Mouse (Mus musculus) olfactory bulb, adult 2 months (tissue): ENCODE results near the gene Utp20. TPM values are rescaled to one million over a fixed set of nuclear protein-coding genes. Genes with fewer than 3 reads are reported as not detected.
"Not testable (repeated sequence)": the region's sequence is repeated elsewhere in the genome, so short reads cannot be mapped to it uniquely, and the experiment has no call there.

Experiments used
- H3K27ac ChIP-seq: fragments of 200-500 bp; 2 replicates; pipeline ENCODE4 v1.5.1; 2012; ENCODE audit warnings: low read depth, low read length; ENCODE audit not compliant: insufficient read depth
- H3K4me1 ChIP-seq: fragments of 200-500 bp; 2 replicates; pipeline ENCODE4 v1.6.1; 2012; ENCODE audit warnings: low read length; ENCODE audit not compliant: control insufficient read depth, insufficient read depth
- H3K4me3 ChIP-seq: fragments of 200-500 bp; 2 replicates; pipeline ENCODE4 v1.5.1; 2012; ENCODE audit warnings: mild to moderate bottlenecking, low read depth, low read length, moderate library complexity; ENCODE audit not compliant: insufficient read depth
- CTCF ChIP-seq: fragments of 200-500 bp; IDR thresholded peaks from 2 replicates; pipeline ENCODE4 v1.5.1; 2012; ENCODE audit warnings: low read depth, mild to moderate bottlenecking, low read length, moderate library complexity; ENCODE audit not compliant: insufficient read depth
- POLR2A ChIP-seq: fragments of 200-500 bp; IDR thresholded peaks from 2 replicates; pipeline ENCODE4 v1.6.1; 2012; ENCODE audit warnings: mild to moderate bottlenecking, low read depth, low read length, moderate library complexity; ENCODE audit not compliant: insufficient read depth
- WGBS: fragments of 180-500 bp; shearing (Covaris S2); methylation state at CpG from one replicate; pipeline ENCODE4 v1.1.7; 2018; 5-methylcytosine and 5-hydroxymethylcytosine counted together
- polyA plus RNA-seq: library from polyadenylated mRNA; stranded (reverse); fragments of >200 nt; gene quantifications from 2 replicates; pipeline ENCODE4 v1.2.4, GENCODE M21; 2012; ENCODE audit warnings: low replicate concordance; ENCODE audit not compliant: missing spikeins, insufficient read depth, insufficient read length

The Utp20 gene
- polyA plus RNA-seq, 1 experiment: not detected

DNA sequence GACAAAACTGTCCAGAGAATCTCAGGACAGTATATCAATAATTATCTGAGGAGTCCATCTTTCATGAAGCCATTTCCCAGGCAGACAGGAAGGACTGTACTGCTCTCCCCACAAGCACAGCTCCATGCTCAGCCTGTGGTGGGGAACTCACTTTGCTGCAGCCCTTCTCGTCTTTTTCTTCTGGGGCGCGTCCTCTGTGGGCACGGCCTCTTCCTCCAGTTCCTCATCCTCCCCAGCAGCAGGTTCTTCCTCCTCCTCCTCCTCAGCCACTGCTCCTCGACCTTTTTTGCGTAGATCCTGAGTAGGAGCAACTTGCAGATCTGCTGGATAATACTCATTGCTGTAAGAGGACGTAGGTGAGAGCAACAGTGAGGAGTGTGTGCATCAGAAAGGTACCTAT lies 31.4 kb downstream of the Utp20 start:
- Histone ChIP-seq H3K27ac (no peak overlapping the region), H3K4me1 (no peaks in the 10 kb centered on the region), H3K4me3 (no peak overlapping the region)
- 98% methylated on average over 7 of the region's 7 CpGs for WGBS
- TF ChIP-seq POLR2A (no peak), CTCF (no peak)

GRCm38 (mm10) chr10:88794606-88795005 lies 32.0 kb downstream of the Utp20 start:
- no peak for TF ChIP-seq CTCF
- H3K27ac ChIP-seq: no peak overlapping the region
- WGBS: 95% methylated on average over 8 of the region's 8 CpGs
- no peaks in the 10 kb centered on the region for H3K4me1 ChIP-seq
- H3K4me3 ChIP-seq: no peak overlapping the region

DNA sequence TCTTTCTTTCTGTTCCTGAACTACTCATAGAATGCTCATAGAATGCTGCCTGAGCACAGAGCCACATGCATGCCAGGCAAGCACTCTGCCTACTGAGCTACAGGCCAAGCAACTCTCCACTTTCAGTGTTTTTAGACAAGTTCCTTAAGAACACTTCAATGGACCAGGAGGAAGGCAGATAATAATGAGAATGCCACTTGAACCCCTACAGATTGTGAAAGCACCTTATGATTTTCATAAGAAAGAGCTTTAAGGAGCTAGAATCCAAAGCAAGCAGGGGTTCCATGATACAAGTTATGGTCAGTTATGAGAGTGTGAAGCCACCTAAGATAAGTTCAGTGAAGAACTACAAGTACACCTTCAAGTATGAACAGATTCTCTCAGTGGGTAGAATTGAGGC lies 32.9 kb downstream of the Utp20 start:
- H3K4me3 ChIP-seq: no peak overlapping the region
- TF ChIP-seq CTCF (no peak), POLR2A (no peak)

DNA sequence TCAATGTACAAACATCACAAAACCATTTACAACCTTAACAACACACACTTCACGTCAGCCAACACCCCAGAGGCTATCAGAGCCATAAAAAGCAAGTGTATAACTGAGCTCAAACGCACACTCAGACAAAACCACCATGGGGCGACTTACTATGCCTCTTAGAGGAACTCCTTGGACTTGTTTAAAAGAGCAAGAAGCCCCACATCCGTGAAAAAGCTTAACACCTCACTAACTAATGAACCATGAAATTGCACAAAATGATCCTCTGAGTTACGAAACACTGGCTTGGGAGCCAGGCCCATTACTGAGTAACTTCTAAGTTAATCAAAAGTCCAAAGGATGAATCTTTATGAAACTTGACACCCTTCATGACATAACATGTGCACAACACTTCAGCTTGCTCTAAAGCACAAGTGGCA lies 42.1 kb downstream of the Utp20 start:
- WGBS: 72% methylated on average over 5 of the region's 5 CpGs

More for the DNA sequence above, 32.9 kb downstream of the Utp20 start:
- Histone ChIP-seq H3K4me1 (no peaks in the 10 kb centered on the region), H3K27ac (no peak overlapping the region)

GRCm38 (mm10) chr10:88783941-88784340 lies 42.7 kb downstream of the Utp20 start:
- Histone ChIP-seq H3K27ac (no peak overlapping the region), H3K4me3 (no peak overlapping the region), H3K4me1 (no peaks in the 10 kb centered on the region)
- TF ChIP-seq CTCF (no peak), POLR2A (no peak)
- 97% methylated on average over 5 of the region's 5 CpGs for WGBS

More for the DNA sequence above, 42.1 kb downstream of the Utp20 start:
- Histone ChIP-seq H3K27ac (no peak overlapping the region), H3K4me1 (no peaks in the 10 kb centered on the region), H3K4me3 (no peak overlapping the region)
- no peak for TF ChIP-seq CTCF
- TF ChIP-seq POLR2A: no peak

DNA sequence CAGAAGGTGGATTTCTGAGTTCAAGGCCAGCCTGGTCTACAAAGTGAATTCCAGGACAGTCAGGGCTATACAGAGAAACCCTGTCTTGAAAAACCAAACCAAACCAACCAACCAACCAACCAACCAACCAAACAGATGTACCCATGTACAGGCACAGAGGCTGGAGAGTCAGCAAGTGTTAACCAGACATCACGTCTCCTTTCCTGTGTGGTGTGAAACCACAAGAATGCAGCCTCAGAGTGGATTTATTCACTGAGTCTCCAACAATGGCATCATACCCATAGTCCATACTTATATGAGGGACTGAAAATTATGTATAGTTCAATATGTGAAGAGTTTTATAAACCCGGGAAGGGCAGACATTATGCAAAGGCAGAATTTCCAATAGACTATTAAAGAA lies 43.5 kb downstream of the Utp20 start:
- H3K4me1 ChIP-seq, H3K4me3 ChIP-seq, H3K27ac ChIP-seq: not testable (repeated sequence)
- 94% methylated on average over 2 of the region's 2 CpGs for WGBS

DNA sequence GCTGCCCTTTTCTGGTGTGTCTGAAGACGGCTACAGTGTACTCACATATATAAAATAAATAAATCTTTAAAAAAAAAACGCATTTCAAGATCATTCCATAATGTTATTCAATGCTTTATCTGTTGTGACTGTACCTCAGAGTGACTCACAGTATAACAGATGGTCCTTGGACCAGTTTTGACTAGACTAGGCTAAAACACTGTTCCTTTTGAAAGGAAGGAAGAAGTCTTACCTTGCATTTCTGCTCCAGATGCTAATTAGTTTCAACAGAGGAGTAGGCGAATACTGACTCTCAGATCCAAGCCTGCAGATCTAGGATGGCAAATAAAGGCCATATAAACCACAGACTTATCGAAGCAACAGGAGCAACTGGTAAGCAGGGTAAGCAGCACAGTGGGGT lies 45.9 kb downstream of the Utp20 start:
- 84% methylated on average over 4 of the region's 4 CpGs for WGBS
- Histone ChIP-seq H3K4me1 (no peaks in the 10 kb centered on the region), H3K4me3 (no peak overlapping the region), H3K27ac (no peak overlapping the region)
- TF ChIP-seq POLR2A (no peak), CTCF (no peak)

- Histone ChIP-seq H3K4me1 (no peaks in the 10 kb centered on the region), H3K27ac (no peak overlapping the region), H3K4me3 (no peak overlapping the region)
- no peak for TF ChIP-seq POLR2A
- TF ChIP-seq CTCF: no peak
- WGBS: 93% methylated on average over 6 of the region's 6 CpGs
Measured at GRCm38 (mm10) chr10:88776206-88776605, 50.4 kb downstream of the Utp20 start.

- H3K4me3 ChIP-seq, H3K4me1 ChIP-seq, H3K27ac ChIP-seq: not testable (repeated sequence)
- WGBS: 76% methylated on average over 5 of the region's 5 CpGs
Measured at GRCm38 (mm10) chr10:88772965-88773364, 53.6 kb downstream of the Utp20 start.

GRCm38 (mm10) chr10:88769676-88770075 lies 56.9 kb downstream of the Utp20 start:
- WGBS: 96% methylated on average over 7 of the region's 7 CpGs
- H3K4me3 ChIP-seq: no peak overlapping the region

More at GRCm38 (mm10) chr10:88769676-88770075, 56.9 kb downstream of the Utp20 start:
- no peak for TF ChIP-seq POLR2A
- TF ChIP-seq CTCF: no peak
- Histone ChIP-seq H3K27ac (no peak overlapping the region), H3K4me1 (no peaks in the 10 kb centered on the region)
